Mouse (Mus musculus) retina, embryonic 14.5 days (tissue): ENCODE measurements around the gene Tomt.
A peak's percentile ranks its signal among the peaks of the same experiment; 100 is the strongest.
"Not testable (repeated sequence)": the region's sequence is repeated elsewhere in the genome, so short reads cannot be mapped to it uniquely, and the experiment has no call there.

Experiments used
- DNase-seq: peaks from one replicate; pipeline ENCODE4 v3.0.0-alpha.2; 2015; ENCODE audit warnings: low spot score

Gene Tomt

DNA sequence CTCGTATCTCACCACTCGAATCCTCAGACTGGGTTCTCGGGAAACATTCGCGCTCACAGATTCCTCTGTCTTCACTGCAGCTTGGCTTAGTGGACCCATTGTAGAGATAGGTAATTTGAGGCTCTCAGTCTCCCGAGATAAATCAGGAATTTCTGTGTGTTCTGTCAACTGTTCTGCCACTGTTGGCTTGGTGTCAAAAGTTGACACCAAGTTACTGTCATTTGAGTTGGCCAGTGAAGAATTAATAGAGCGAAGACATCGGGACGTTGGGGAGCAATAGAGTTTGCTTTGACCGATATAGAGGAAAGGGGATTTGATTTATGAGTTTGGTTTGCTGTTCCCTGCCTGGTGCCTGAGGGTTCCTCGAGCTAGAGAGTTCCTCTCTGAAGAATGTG is at the start of gene Tomt:
Gene Tomt (minus strand): TSS at position 73 of the 395 bp plus-strand sequence.
- DNase-seq, result no peak

- no peak for DNase-seq
These were observed 49.7 kb upstream of the Tomt start for GRCm38 (mm10) chr7:101955862-101956261.

- no peak for DNase-seq
These were observed 49.1 kb upstream of the Tomt start for GRCm38 (mm10) chr7:101955276-101955675.

DNA sequence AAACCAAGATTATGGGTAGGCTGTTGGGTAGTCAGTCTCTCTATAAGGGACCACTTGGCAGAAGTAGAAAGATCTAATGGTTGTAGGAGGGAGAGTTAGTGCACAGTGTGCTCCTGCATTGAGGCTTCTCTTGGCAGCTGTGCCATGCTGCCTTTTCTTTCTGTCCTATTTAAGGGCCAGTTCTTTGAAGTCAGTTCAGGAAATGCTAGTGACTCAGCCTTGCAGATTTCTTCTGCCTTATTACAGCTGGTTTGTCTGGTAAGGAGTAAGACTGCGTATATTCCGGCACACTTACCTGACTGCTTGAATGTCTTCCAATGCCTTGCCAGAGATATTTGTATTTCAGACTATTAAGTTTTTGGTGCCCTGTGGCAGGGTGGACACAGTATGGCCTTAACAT is 48.0 kb upstream of the Tomt start:
- no peak for DNase-seq

DNA sequence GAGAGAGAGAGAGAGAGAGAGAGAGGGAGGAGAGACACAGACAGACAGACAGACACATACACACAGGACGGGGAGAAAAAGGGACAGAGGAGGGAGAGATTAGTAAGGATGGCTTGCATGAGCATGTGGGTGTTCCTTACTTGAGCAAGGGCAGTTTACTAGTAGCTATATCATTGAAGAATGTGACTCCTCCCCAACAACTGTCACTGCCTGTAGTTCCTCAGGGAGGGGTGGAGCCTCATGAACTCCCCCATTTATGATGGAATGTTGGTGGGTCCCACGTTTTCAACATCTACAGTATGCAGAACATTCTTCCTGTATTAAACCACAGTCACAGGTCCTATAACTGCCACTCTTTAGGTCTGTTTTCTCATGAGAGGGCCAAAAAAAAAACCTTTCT is 45.9 kb upstream of the Tomt start:
- no peak for DNase-seq

GRCm38 (mm10) chr7:101951648-101952047 is 45.5 kb upstream of the Tomt start:
- DNase-seq, result no peak

- DNase-seq, result not testable (repeated sequence)
These were observed 42.8 kb upstream of the Tomt start for GRCm38 (mm10) chr7:101949008-101949407.

DNA sequence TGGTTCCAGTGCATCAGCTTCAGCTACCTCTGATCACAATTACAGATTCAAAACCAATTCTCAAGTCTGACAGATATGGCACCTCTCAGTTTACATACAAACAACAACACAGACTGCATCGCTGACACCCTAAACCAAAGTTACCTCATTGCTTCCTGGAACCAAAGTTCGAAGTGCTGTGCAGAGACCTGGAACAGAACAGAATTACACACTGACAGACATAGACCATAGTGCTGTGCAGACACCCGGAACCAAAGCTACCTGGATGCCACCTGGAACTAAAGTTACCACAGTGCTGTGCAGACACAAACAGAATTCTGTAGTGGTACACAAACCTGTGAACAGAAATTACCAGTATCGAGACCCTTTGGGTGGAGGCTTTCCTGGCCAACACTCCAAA is 33.6 kb upstream of the Tomt start:
- no peak for DNase-seq

DNA sequence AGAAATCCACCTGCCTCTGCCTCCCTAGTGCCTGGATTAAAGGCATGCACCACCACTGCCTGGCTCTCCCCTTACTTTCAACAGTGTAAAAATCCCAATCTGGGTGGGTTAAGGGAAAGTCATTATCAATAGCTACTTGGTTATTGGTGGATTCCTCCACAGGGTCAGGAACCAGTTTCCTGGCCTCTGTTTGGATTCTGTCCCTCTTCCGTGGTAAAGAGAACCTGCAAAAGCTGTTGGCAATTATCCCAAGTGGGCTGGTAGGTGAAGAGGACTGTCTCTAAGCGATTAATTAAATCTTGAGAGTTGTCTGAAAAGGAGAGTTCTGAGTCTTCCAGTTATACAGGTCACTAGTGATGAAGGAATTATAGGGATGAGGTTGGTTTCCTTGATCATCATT is 32.2 kb upstream of the Tomt start:
- DNase-seq, result no peak

DNA sequence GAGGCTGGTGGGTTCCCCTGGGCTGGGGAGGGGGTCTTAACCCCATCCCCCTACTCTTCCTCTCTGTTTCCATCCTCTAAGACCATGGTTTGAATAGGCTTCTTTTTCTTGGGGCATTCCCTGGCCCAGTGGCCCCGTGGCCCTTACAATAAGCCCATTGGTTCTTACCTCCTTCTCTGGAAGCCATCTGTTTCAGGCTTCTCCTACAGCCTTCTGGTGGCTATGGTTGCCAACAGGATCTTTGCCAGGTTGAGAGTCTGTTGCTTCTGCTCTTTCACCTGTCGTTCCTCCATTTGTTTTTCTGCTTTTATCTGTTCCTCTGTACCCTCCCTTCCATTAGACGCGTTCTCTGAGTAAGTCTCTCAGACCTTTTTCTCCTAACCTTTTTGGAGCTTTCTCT is 31.4 kb upstream of the Tomt start:
- DNase-seq, result no peak

- no peak for DNase-seq
These were observed 30.8 kb upstream of the Tomt start for GRCm38 (mm10) chr7:101936996-101937395.

- DNase-seq, result no peak
These were observed 29.8 kb upstream of the Tomt start for GRCm38 (mm10) chr7:101935957-101936356.

DNA sequence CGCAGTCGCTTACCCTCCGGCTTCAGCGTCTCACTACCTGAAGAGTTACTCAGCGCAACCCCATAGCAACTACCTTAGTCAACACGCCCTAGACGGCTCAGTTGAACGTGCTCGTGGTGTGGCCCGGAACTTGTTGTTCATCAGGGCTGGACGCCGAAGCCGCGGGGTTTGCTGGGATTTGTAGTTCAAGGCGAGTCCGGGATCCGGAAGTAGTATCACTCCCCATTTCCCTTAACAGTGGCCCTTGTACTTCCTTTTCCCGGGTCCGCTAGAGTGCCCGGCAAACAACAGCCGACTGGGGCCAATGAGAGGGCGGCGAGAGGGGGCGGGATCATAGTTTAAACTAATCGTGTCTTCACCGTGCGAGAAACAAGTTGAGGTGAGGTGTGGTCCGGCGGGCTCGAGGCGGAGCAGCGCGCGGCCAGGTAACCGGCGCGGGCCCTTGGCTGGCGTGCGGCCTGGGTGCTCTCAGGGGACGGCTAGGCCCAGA is 27.6 kb upstream of the Tomt start, which contains the start of the genes Lrrc51 and Numa1:
Gene Lrrc51 (minus strand): TSS at position 145 of the 490 bp plus-strand sequence.
Gene Numa1 (plus strand): TSS at position 361 of the 490 bp plus-strand sequence.
- DNase-seq, result peak; percentile 95

DNA sequence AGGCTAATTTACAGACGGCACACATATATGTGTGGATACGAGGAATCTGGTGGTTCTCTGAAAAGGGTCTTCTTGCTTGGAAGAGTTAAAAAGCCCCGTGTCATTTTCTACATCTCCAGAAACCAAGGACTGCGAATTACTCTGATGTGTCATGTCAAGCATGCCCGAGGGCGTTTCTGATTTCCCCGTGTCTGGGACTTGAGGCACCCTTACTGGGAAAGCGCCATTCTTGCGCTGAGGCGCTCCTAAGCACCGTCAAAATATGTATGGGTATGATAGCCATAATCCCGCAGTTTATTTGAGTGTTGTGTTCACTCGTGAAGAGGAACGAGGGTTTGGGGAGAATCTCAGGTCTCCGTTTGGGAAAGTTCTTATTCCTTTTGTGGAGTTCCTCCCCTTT is 27.1 kb upstream of the Tomt start:
- DNase-seq, result peak; percentile 40

DNA sequence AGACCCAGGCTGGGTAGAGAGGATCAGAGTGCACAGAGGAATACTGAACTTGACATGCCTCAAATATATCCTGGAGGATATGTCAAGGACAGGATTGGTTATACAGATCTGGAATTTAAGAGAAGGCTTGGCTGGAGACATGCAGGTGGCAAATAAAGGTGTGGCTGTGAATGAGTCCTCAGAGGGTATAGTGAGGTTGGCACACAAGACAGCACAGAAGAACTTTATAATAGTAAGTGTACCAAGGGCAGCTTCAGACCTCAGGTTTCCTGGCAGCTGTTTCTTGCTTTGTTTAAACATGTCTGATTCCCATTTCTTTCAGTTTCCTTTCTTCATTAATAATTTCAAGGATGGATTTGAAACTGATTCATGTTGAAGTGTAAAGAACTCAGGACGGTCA is 26.4 kb upstream of the Tomt start:
- DNase-seq, result no peak

GRCm38 (mm10) chr7:101928093-101928492 is 21.9 kb upstream of the Tomt start:
- DNase-seq, result no peak

DNA sequence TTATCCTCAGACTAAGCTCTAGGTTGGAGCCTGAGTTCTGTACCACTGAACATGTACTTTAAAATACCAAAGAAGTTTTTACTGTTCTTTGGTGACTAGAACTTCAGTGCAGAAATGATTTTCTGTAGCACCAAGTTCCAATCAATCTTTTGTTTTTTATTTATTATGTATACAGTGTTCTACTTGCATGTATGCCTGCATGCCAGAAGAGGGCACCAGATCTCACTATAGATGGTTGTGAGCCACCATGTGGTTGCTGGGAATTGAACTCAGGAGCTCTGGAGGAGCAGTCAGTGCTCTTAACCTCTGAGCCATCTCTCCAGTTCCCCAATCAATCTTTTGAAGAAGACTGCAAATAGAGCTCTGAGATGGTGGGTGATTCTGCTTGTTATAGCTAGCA is 19.7 kb upstream of the Tomt start:
- not testable (repeated sequence) for DNase-seq

- DNase-seq, result peak; percentile 82
These were observed 11.9 kb upstream of the Tomt start for GRCm38 (mm10) chr7:101918071-101918470.

DNA sequence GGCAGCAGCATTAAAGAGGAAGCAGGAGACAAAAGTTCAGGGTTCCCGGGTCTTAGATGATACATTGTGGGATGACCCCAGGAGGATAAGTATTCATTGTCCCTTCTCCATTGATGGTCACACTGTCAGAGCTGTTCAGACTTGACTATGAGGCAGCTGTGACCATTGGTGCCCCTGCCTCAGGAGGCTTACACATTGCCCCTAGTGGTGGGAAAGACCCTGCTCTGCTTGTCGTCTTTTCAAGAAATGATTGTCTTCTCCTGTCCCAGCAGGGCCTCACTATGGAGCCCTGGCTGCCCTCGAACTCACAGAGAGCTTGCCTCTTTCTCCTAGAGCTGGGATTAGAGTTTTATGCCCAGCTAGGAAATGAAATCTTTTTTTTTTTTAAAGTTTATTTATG is 5.8 kb upstream of the Tomt start:
- peak; percentile 35 for DNase-seq

DNA sequence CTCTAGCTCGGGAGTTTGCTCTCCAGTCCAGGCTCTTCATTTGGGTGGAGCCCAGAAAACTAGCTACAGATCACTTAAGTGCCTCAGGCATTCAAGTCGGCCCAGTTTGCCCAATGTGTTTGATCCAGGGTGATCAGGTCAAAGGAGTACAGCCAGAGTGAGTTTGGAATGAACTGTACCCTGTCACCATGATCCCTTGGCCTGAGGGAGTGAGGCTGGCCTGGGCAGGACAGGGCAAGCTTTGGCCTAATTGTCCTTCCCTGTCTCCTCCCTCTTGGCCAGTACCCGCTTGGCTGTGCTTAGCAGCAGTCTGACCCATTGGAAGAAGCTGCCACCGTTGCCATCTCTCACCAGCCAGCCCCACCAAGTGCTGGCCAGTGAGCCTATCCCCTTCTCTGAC is 4.0 kb upstream of the Tomt start:
- no peak for DNase-seq

DNA sequence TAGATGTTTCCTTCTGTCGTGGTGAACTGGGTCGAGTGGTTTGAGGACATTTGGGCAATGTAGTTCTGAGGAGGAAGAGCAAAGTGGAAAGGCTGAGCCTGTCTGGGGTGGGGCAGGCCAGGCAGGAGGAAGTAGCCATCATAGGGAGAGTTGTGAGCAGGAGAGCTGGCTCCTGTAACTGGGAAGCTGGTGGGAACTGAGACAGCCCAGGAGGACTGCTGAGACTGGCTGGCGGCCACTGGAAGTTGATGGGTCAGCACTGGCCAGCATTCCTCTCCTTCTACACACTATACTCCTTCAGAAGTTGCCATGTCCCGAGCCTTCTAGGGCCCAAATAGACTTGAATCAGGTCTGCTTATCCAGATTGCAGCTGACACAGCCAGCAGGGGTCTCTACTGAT is 2.2 kb upstream of the Tomt start:
- no peak for DNase-seq

- no peak for DNase-seq
These were observed 537 bp upstream of the Tomt start for GRCm38 (mm10) chr7:101906696-101907095.

GRCm38 (mm10) chr7:101905561-101906286 is 435 bp downstream of the Tomt start, which contains the start of gene Lamtor1:
Lamtor1 (plus strand) TSS chr7:101905904.
- DNase-seq, result peak; percentile 99

DNA sequence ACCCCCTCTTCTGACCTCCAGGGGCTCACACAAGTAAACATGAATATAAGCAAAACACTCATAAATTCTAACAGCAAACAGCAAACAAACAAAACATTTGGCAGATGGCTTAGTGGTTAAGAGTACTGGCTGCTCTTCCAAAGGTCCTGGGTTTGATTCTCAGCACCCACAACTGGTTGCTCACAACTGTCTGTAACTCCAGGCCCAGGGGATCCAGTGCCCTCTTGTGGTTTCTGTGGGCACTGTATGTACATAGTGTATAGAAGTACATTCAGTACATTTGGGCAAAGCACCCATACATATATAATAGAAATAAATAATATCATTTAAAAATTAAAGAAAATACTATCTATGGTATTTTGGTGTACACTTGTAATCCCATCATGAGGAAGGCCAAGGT is 3.3 kb downstream of the Tomt start:
- no peak for DNase-seq
